ENCODE assay signal across 9 mouse cellular contexts in the genomic region with DNA sequence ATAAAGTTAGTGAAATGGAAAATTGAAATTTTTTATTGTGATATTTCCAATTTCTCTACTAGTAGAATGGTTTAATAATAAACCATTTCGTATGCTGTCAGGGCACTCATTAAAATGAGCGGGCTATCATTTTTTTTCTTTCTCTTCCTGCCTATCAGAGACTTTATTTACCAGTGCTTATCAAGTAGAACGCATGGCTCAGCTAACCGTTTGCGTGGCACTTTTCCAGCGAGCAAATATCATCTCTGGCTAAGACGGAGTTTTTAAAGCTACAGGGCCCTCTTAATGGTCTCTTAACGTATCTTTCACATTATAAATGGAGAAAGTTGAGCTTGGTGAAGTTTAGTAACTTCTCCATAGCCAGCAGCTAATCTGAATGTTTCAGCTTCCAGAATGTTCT. TPM values are rescaled to one million over a fixed set of nuclear protein-coding genes. Genes with fewer than 3 reads are reported as not detected.
DNase-seq lines count a peak whose midpoint lies in the region; ATAC-seq and TF ChIP-seq lines count a peak whose summit lies in the region.
"Had no signal": no experiment of that assay in that cellular context is flagged by ENCODE, and none has a peak within 500 bp of the region (broad histone marks: within the 10 kb centered on the region; RNA-seq: fewer than 3 reads in every experiment).

No protein-coding gene starts in this region.

- H3K4me2 ChIP-seq in heart, embryonic 11.5 days: no peak overlapping the region

- no peak for ATAC-seq in heart, embryonic 11.5 days (replicated peaks; ENCODE audit: insufficient number of reproducible peaks, low FRiP score, low TSS enrichment)
- ATAC-seq in erythroid progenitor cell, adult 5-6 weeks (replicated peaks; ENCODE audit: low FRiP score, poor library complexity, severe bottlenecking): 0 out of 2 replicates have a peak, but pooled peaks have one; percentile 39
- no peak for ATAC-seq in megakaryocyte, adult 5-6 weeks (ENCODE audit: poor library complexity, severe bottlenecking)

- no peaks in the 10 kb centered on the region for H3K36me3 ChIP-seq in heart, adult 2 months (ENCODE audit: control insufficient read depth, insufficient read depth, low read length)
- no peaks in the 10 kb centered on the region for H3K36me3 ChIP-seq in heart, embryonic 11.5 days (ENCODE audit: control insufficient read depth, insufficient read depth, low read length)
- no peaks in the 10 kb centered on the region for H3K36me3 ChIP-seq in MEL (ENCODE audit: control insufficient read depth in 1 of 2, insufficient read depth in 2 of 2, low read length in 2 of 2)

- no peak for TF ChIP-seq EP300 in heart, adult 2 months (IDR thresholded peaks at IDR 0.05; ENCODE audit: insufficient read depth, low read depth, low read length)
- TF ChIP-seq EP300 in MEL (IDR thresholded peaks at IDR 0.05; ENCODE audit: low read depth in 1 of 2, low read length in 2 of 2): peak in 1 of 2 experiments; percentile 57; a peak in 2 of 4 replicates

- peaks cover 3% of the 10 kb centered on the region; the same call in 1 of the 2 replicates for H3K9me3 ChIP-seq in heart, embryonic 11.5 days (replicated peaks; ENCODE audit: control insufficient read depth, low read length)
- no peaks in the 10 kb centered on the region for H3K9me3 ChIP-seq in MEL (replicated peaks; ENCODE audit: insufficient read depth, low read length)

- intact Hi-C loops in heart, adult 2 months (cut with DNase I): no loop called here

- peak overlapping the region; percentile 13; the same call in 1 of the 2 replicates for H3K4me3 ChIP-seq in heart, adult 2 months
- no peak overlapping the region for H3K4me3 ChIP-seq in heart, embryonic 11.5 days (ENCODE audit: low read depth, low read length)
- no peak overlapping the region for H3K4me3 ChIP-seq in MEL (ENCODE audit: control insufficient read depth in 1 of 2, insufficient read depth in 1 of 2, low read depth in 2 of 2, low read length in 2 of 2)

- no peaks in the 10 kb centered on the region; the same call in 1 of the 2 replicates for H3K4me1 ChIP-seq in heart, adult 2 months (ENCODE audit: control insufficient read depth, insufficient read depth, low read length)
- no peaks in the 10 kb centered on the region for H3K4me1 ChIP-seq in heart, embryonic 11.5 days (ENCODE audit: control insufficient read depth, insufficient read depth, low read length)
- no peaks in the 10 kb centered on the region for H3K4me1 ChIP-seq in MEL (ENCODE audit: control insufficient read depth in 1 of 2, insufficient read depth in 2 of 2, low read length in 2 of 2)

- no peak for TF ChIP-seq CTCF in heart, adult 2 months (IDR thresholded peaks at IDR 0.05)
- TF ChIP-seq CTCF in MEL (IDR thresholded peaks at IDR 0.05 in 2 of 3, conservative IDR thresholded peaks at IDR 0.05 in 1 of 3; ENCODE audit: control insufficient read depth in 1 of 3, insufficient read depth in 1 of 3, low read depth in 2 of 3, low read length in 3 of 3, poor library complexity in 1 of 3, severe bottlenecking in 1 of 3): no peak

- peak in 1 of 2 experiments; percentile 8 for DNase-seq in heart, adult 2 months
- DNase-seq in MEL (ENCODE audit: low read depth, low spot score): peak; percentile 31
- peak; percentile 68 for DNase-seq in large intestine, adult 2 months (ENCODE audit: low read depth, low spot score)
- DNase-seq in spleen, postnatal 10 days (ENCODE audit: low spot score in 2 of 2): no peak
- DNase-seq in cerebellum, adult 8-10 months: no peak
- DNase-seq: embryo, embryonic 11 days had no signal

- H3K27ac ChIP-seq in heart, adult 2 months: no peak overlapping the region
- H3K27ac ChIP-seq in heart, embryonic 11.5 days (ENCODE audit: low read depth, low read length): no peak overlapping the region
- H3K27ac ChIP-seq in MEL (ENCODE audit: control insufficient read depth, low read depth, low read length): peak overlapping the region; percentile 36; the same call in 1 of the 2 replicates

- TF ChIP-seq POLR2A in heart, adult 2 months (IDR thresholded peaks at IDR 0.05; ENCODE audit: insufficient read depth, low read depth, low read length): no peak
- no peak for TF ChIP-seq POLR2A in MEL (IDR thresholded peaks at IDR 0.05; ENCODE audit: control insufficient read depth in 1 of 2, insufficient read depth in 1 of 2, low read depth in 1 of 2, low read length in 2 of 2, poor library complexity in 1 of 2)

- WGBS in heart, adult 2 months: 10% methylated on average over 8 of the region's 8 CpGs
- 49% methylated on average over 8 of the region's 8 CpGs for WGBS in heart, embryonic 11.5 days (ENCODE audit: insufficient replicate concordance)
- WGBS in large intestine, adult 2 months: 12% methylated on average over 8 of the region's 8 CpGs

- no peaks in the 10 kb centered on the region for H3K79me2 ChIP-seq in heart, adult 2 months (replicated peaks; ENCODE audit: control insufficient read depth, insufficient read depth, low read length)
- no peaks in the 10 kb centered on the region for H3K79me2 ChIP-seq in MEL (ENCODE audit: control insufficient read depth, insufficient read depth, low read length, poor library complexity)

- H3K9ac ChIP-seq in heart, adult 2 months (ENCODE audit: low read depth, low read length): no peak overlapping the region
- H3K9ac ChIP-seq in heart, embryonic 11.5 days (ENCODE audit: low read depth, low read length): no peak overlapping the region
- H3K9ac ChIP-seq in MEL (ENCODE audit: control insufficient read depth, low read depth, low read length, poor library complexity, severe bottlenecking): no peak overlapping the region

- no peak for TF ChIP-seq RAD21 in MEL (IDR thresholded peaks at IDR 0.05; ENCODE audit: low read depth, low read length)

- H3K27me3 ChIP-seq in heart, adult 2 months (ENCODE audit: control insufficient read depth, insufficient read depth, low read length): no peaks in the 10 kb centered on the region
- no peaks in the 10 kb centered on the region for H3K27me3 ChIP-seq in heart, embryonic 11.5 days (ENCODE audit: control insufficient read depth, insufficient read depth, low read length)
- no peaks in the 10 kb centered on the region for H3K27me3 ChIP-seq in MEL (ENCODE audit: control insufficient read depth in 1 of 2, insufficient read depth in 2 of 2, low read length in 2 of 2)

TF ChIP-seq in MEL, 35 proteins besides CTCF, POLR2A, EP300 and RAD21:
- TF ChIP-seq ZNF384 (IDR thresholded peaks at IDR 0.05; ENCODE audit: low read depth, low read length): peak; percentile 41; the same call in 1 of the 2 replicates
- no peak for TF ChIP-seq MAX (IDR thresholded peaks at IDR 0.05; ENCODE audit: low read length)
- TF ChIP-seq JUND (IDR thresholded peaks at IDR 0.05; ENCODE audit: low read depth, low read length): no peak
- no peak for TF ChIP-seq ZKSCAN1 (IDR thresholded peaks at IDR 0.05; ENCODE audit: low read depth, low read length)
- TF ChIP-seq HCFC1 (IDR thresholded peaks at IDR 0.05; ENCODE audit: low read depth, low read length): no peak
- no peak for TF ChIP-seq USF2 (IDR thresholded peaks at IDR 0.05; ENCODE audit: borderline replicate concordance in 1 of 2, insufficient read depth in 1 of 2, low read depth in 1 of 2, low read length in 2 of 2)
- TF ChIP-seq MYB (IDR thresholded peaks at IDR 0.05; ENCODE audit: low read depth, low read length): 0 out of 2 replicates have a peak, but pooled peaks have one; percentile 10

RNA-seq across cellular contexts. Expression of gene Rhobtb1, which starts 44.0 kb away (rescaled TPM):
- 100 to 1,000 TPM; 123 to 160 TPM for total RNA-seq in heart, adult 2 months (2021)
- polyA plus RNA-seq in heart, adult 2 months (2012; rRNA removed): 65.5 and 79.6 TPM in 2 replicates
- polyA plus RNA-seq in heart, embryonic 11.5 days (2014; fragmentation: Nextera tagmentation; extraction: Ambion mirVana): 28.1 and 31.1 TPM in 2 replicates
- total RNA-seq in MEL (2012; rRNA removed): not detected in 2 replicates
- not detected for polyA plus RNA-seq in MEL (2012; ENCODE audit: insufficient read depth in 1 of 2, insufficient read length in 2 of 2, low read depth in 1 of 2, low replicate concordance in 2 of 2, missing spikeins in 1 of 2)
- 1.1 TPM in 1 of 2 replicates, not detected in the other for total RNA-seq in erythroid progenitor cell, adult 5-6 weeks (2015; ENCODE audit: low replicate concordance)
- total RNA-seq in erythroid progenitor cell, adult 5-6 weeks (2017; ENCODE audit: low replicate concordance): 1.7 TPM in 1 of 2 replicates, not detected in the other
- 2.3 and 4.0 TPM in 2 replicates for polyA plus RNA-seq in large intestine, adult 2 months (2012; rRNA removed)
- 0.98 and 1.0 TPM in 2 replicates for total RNA-seq in megakaryocyte, adult 5-6 weeks (2015)
- 1.1 and 2.1 TPM in 2 replicates for total RNA-seq in megakaryocyte, adult 5-6 weeks (2017)

Comparison
In these comparisons a context has a peak if more than half of its experiments do, and no peak if none do; other contexts are left out.
1. DNase-seq: peak in MEL (single experiment) and large intestine, adult 2 months (single experiment); none in spleen, postnatal 10 days (0 of 2) and cerebellum, adult 8-10 months (single experiment).
2. RNA of gene Rhobtb1, which starts 44.0 kb away (total RNA-seq): 123 to 160 TPM in heart, adult 2 months; 0.98 to 2.1 TPM in megakaryocyte, adult 5-6 weeks, not detected in MEL and 1.1 to 1.7 TPM in erythroid progenitor cell, adult 5-6 weeks; every median in the first group is over 10 times any median in the second.